Mouse (Mus musculus) bone marrow macrophage, adult 2 months (primary cell): ENCODE data around the gene Bsnd. TPM values are rescaled to one million over a fixed set of nuclear protein-coding genes. Genes with fewer than 3 reads are reported as not detected.

Experiments used
- H3K27ac ChIP-seq: 2 replicates; pipeline ENCODE4 v1.5.1; 2012; ENCODE audit warnings: low read depth, low read length; ENCODE audit not compliant: insufficient read depth
- H3K4me1 ChIP-seq: 2 replicates; pipeline ENCODE4 v1.6.1; 2012; ENCODE audit warnings: low read length; ENCODE audit not compliant: control insufficient read depth, insufficient read depth
- H3K4me3 ChIP-seq: 2 replicates; pipeline ENCODE4 v1.5.1; 2012; ENCODE audit warnings: mild to moderate bottlenecking, low read length, moderate library complexity; ENCODE audit not compliant: insufficient read depth
- CTCF ChIP-seq: IDR thresholded peaks from 2 replicates; pipeline ENCODE4 v1.5.1; 2012; ENCODE audit warnings: low read depth, mild to moderate bottlenecking, low read length, moderate library complexity
- POLR2A ChIP-seq: IDR thresholded peaks from 2 replicates; pipeline ENCODE4 v1.6.1; 2012; ENCODE audit warnings: mild to moderate bottlenecking, low read depth, low read length, borderline replicate concordance
- polyA plus RNA-seq: library from polyadenylated mRNA; stranded (reverse); fragments of >200 nt; gene quantifications from 2 replicates; pipeline ENCODE4 v1.2.4, GENCODE M21; 2012; ENCODE audit not compliant: missing spikeins, insufficient read depth, insufficient read length

Bsnd gene
- polyA plus RNA-seq = not detected in 2 replicates

DNA sequence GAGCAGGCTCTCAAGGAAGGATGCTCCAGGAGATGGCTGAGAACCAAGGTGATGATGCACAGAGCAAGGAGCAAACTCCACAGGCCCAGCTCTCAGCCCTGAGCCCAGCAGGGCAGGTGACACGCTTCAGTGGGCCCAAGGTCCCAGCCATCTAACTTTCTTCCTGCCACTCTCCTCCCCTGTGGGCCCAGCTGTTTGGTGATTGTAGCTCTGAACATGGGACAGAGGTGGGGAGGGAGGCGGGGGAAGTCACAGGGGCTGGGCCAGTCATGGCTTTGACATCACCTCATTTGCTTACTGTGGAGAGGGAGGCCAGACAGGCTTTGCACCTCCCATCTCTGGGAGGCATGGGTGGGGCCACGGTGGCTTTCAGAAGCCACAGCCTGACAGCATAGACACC lies at the start of gene Bsnd:
Gene Bsnd, minus strand, starts transcription at position 168 of the 400 bp plus-strand sequence.
- no peak within 1 kb of the TSS for H3K27ac ChIP-seq
- no peak for TF ChIP-seq CTCF
- no peak for TF ChIP-seq POLR2A
- peaks cover 15% of the 10 kb centered on the region for H3K4me1 ChIP-seq
- no peak within 1 kb of the TSS for H3K4me3 ChIP-seq

DNA sequence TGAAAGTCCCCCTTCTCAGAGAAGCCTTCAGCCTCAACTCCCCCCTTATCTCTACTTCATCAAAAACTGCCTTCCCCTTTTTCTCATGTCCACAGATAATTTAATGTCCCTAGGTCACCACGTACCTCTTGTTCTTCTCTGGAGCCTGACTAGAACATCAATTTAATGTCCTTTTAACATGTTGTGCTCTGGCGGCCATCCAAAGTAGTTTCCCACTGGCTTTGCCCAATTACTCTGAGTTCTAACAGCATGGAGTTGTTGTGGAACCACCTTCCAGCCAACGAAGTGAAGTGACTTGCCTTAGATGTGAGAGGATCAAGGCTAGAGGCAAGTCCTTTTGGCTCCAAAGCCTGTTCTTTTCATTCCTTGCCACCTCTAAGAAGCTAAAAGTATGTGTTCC lies 49.4 kb upstream of the Bsnd start:
- no peak overlapping the region for H3K4me3 ChIP-seq
- TF ChIP-seq CTCF (no peak), POLR2A (no peak)
- H3K27ac ChIP-seq = no peak overlapping the region
- H3K4me1 ChIP-seq = 0 out of 2 replicates have a peak, but pooled peaks cover 2% of the 10 kb centered on the region

- Histone ChIP-seq H3K4me3 (no peak overlapping the region), H3K4me1 (no peaks in the 10 kb centered on the region), H3K27ac (no peak overlapping the region)
- TF ChIP-seq POLR2A (no peak), CTCF (no peak)
Observed at GRCm38 (mm10) chr4:106539756-106540155, 47.7 kb upstream of the Bsnd start.

DNA sequence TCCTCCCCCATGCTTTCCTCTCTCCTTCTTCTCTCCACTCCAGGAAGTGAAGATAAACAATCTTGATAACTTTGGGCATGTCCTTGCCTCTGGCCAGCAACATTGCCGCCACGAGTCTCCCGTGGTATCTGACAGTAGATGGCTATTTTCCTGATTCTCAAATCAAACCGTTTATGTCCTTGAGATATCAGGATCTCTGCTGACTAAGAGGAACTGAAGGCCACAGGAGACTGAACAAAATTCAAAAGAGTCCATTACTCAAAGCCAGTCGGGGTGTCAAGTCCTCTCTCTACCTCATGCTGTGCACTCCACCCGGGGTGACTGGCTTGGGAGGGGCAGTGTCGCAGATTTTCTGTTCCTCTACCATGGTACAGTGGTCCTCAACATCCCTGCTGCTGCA lies 42.2 kb upstream of the Bsnd start:
- no peak overlapping the region for H3K27ac ChIP-seq
- no peaks in the 10 kb centered on the region for H3K4me1 ChIP-seq
- no peak overlapping the region for H3K4me3 ChIP-seq
- no peak for TF ChIP-seq CTCF
- TF ChIP-seq POLR2A = no peak

DNA sequence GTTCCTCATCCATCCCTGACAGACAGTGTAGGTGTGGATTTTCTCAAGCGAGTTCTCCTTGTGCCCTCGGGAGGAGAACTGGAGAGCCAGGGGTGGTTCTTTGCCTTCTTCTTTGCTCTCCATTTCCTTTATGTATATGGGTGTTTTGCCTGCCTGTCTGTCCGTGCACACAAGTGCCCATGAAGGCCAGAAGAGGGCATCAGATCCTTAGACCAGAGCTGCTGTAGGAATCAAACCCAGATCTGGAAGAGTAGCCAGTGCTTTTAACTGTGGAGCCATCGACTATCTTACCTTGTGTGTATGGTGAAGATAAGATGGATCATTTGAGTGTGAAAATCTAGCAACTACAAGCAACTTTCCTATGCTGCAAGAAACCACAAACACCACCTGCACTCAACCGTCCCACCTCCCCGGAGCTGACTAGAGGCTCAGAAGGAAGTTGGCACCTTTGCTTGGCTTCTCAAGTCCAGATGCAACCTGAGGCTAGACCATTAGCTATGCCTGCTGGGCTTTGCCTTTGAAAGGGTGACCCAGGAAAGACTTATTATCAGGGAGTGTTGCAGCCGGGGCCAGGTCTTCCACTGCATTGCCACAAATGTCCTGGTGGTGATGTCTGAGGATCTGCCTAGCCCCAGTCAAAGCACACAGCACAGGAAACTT lies 41.5 kb upstream of the Bsnd start:
- no peaks in the 10 kb centered on the region for H3K4me1 ChIP-seq
- no peak overlapping the region for H3K27ac ChIP-seq
- no peak for TF ChIP-seq CTCF
- TF ChIP-seq POLR2A = no peak
- no peak overlapping the region for H3K4me3 ChIP-seq

DNA sequence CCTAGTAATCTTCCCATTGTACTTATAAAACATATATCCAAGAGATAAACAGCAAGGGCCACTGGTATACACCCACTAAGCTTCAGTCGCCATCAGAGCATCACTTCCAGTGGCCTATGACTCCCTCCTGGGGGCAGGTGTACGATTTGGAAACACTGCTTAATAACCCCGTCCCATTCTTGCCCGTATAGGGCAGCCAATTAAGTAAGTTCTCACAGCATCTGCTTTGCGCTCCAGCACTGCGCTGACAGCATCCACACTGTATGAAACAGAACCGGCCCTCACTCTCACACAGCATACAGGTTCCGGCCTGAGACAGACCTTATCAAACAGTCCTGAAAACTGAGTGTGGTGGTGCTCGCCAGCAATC lies 38.0 kb upstream of the Bsnd start:
- no peak overlapping the region for H3K27ac ChIP-seq
- H3K4me1 ChIP-seq = no peaks in the 10 kb centered on the region
- TF ChIP-seq POLR2A (no peak), CTCF (no peak)
- no peak overlapping the region for H3K4me3 ChIP-seq

DNA sequence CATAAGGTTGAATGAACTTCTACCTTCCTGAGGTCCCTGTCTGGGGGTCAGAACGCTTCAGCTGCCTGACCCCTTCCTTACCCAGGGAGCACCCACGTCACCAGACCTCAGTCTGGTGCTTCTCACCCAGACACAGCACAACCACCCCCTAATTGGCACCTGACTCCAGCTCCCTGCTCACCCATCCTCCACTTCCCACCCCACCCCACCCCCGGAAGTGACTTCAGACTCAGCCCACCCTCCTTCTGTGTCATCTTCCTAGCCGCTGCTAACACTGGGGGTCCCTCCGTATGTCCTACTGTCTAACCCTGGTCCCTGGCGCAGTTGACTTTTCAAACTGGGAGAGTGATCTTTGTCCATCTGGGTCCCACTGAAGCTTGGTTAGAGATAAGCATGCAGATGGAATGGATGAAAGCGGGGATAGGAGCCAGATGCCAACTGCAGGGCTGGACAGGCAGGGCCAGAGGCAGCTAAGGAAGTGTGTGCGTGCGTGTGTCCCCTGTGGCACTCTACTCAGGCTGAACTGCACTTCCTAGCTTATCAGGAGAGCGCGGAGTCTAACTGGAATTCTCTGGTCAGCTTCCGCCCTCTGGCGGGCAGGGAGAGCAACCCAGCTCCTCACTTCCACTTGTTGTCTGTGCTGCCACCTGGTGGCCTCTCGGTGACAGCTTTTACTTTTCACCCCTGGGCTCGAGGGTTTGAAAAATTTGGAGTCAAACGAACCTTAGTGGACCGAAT lies 37.5 kb upstream of the Bsnd start:
- Histone ChIP-seq H3K4me1 (no peaks in the 10 kb centered on the region), H3K4me3 (no peak overlapping the region), H3K27ac (no peak overlapping the region)
- TF ChIP-seq POLR2A (no peak), CTCF (peak; percentile 99)

DNA sequence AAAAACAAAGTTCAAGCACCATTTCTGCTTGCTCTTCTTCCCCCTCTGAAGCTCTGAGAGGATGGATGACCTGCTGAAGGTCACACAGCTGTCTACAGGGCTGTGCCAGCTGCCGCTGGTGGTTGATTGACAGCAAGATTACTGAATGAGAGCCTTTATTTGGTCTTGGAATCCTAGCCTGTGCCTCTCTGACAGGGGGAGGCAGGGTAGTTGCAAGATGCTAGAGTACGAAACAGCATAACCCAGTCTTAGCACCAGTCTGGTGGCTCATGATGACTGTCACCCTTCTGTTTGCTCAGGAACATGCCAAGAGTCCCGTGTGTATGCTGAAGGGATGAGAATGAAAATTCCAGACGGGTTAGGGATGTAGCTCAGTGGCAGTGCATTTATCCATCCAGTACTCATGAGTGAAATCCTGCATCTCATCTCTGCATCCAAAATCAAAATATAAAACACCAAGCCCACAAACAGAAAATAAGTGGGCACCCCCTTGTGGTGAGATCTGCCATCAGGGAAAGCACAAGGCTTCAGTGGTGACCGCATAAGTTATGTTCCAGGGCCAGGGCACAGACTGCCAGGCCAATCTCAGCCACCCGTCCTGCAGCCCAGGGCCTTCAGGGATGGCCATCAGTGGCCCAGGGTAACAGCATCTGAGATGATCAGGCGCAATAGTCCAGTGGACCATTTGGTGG lies 35.9 kb upstream of the Bsnd start:
- no peak overlapping the region for H3K4me3 ChIP-seq
- TF ChIP-seq CTCF (no peak), POLR2A (no peak)

GRCm38 (mm10) chr4:106525001-106525400 lies 32.9 kb upstream of the Bsnd start:
- H3K27ac ChIP-seq = no peak overlapping the region
- TF ChIP-seq CTCF (no peak), POLR2A (no peak)
- no peaks in the 10 kb centered on the region for H3K4me1 ChIP-seq
- no peak overlapping the region for H3K4me3 ChIP-seq

More for the DNA sequence above, 35.9 kb upstream of the Bsnd start:
- no peaks in the 10 kb centered on the region for H3K4me1 ChIP-seq
- no peak overlapping the region for H3K27ac ChIP-seq

DNA sequence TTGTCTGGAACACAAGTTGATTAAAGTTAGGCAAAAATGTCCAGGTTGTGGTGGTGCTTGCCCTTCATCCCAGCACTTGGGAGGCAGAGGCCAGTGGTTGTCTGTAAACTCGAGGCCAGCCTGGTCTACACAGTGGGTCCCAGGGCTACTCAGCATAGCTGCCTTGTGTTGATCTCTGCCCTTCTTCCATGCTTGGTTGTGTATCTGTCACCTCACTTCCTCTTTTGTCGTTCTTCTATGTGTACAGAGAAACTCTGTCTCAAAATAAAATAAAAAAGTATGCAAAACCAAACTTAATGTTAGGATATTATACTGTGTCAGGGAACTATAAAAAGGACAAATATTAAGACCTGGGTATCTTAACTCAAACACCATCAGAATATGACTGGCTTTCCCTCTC lies 32.0 kb upstream of the Bsnd start:
- TF ChIP-seq CTCF (no peak), POLR2A (no peak)
- no peak overlapping the region for H3K27ac ChIP-seq
- H3K4me3 ChIP-seq = no peak overlapping the region
- no peaks in the 10 kb centered on the region for H3K4me1 ChIP-seq
